Mouse (Mus musculus): ENCODE data around the gene Tgm2. TPM values are rescaled to one million over a fixed set of nuclear protein-coding genes. Genes with fewer than 3 reads are reported as not detected.
A peak's percentile ranks its signal among the peaks of the same experiment; 100 is the strongest.

Tgm2 gene
- polyA plus RNA-seq, 1 experiment from 2014 or later = 40.8 TPM

DNA sequence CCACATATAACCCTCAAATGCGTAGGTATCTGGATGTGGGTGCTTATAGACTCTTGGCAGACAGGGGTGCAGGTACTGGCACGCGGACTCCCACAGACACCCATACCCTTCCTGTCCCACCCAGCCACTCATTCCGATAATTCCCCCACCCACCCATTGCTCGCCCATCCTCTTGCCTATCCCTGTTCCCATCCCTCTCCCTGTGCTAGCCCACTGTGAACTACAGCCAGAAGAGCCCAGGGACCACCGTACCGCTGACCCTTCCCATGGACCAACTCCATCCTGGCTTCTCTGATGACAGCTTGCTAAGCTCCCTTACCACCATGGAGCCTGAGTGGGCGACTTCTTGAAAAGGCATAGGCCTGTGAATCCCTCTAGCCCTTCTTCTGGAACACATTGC is 735 bp upstream of the Tgm2 start:
- Histone ChIP-seq H3K9ac (no peak overlapping the region), H3K27ac (ENCODE audit: low read depth) (no peak overlapping the region), H3K9me3 (ENCODE audit: low read depth, low read length) (no peaks in the 10 kb centered on the region), H3K4me2 (no peak overlapping the region), H3K36me3 (ENCODE audit: insufficient read depth) (peaks cover 8% of the 10 kb centered on the region; the same call in 1 of the 2 replicates), H3K4me3 (ENCODE audit: low read depth, low read length) (no peak overlapping the region), H3K27me3 (ENCODE audit: insufficient read depth, low read length) (no peaks in the 10 kb centered on the region), H3K4me1 (ENCODE audit: insufficient read depth) (peaks cover 16% of the 10 kb centered on the region)
- 93% methylated on average over 8 of the region's 8 CpGs for WGBS
- no peak for TF ChIP-seq CTCF (IDR thresholded peaks at IDR 0.05; ENCODE audit: low read depth)
- DNase-seq (no peak), ATAC-seq (ENCODE audit: insufficient read depth) (no peak)

DNA sequence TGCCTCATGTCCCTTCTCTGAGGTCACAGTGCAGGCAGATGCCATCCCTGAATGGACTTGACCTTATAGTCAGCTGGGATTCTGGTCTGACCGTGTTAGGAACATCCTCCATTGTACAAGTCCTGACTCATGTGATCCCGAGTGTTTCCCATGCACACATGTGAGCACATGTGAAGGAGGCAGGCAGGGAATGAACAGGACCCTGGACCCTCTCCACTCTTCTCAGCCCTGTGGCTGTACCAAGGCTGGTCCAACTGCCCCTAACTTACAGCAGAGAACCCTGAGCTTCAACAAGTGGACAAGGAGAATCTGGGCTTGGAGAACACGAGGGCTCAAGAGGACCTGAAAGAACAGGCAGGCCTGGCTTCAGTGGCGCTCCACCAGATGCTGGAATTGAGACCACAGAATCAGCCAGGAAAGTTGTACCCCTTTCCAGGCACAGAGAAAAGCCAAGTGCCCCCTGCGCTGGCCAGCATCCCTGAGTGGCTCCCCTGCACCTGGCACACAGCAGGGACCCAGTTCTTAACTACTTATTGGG is 639 bp downstream of the Tgm2 start:
- ATAC-seq (ENCODE audit: insufficient read depth) = peak; percentile 10; the same call in 1 of the 2 replicates
- peak overlapping the region; percentile 49 for H3K4me3 ChIP-seq (ENCODE audit: low read depth, low read length)
- no peaks in the 10 kb centered on the region for H3K27me3 ChIP-seq (ENCODE audit: insufficient read depth, low read length)
- no peak for TF ChIP-seq CTCF (IDR thresholded peaks at IDR 0.05; ENCODE audit: low read depth)
- peaks cover 20% of the 10 kb centered on the region for H3K4me1 ChIP-seq (ENCODE audit: insufficient read depth)
- H3K9ac ChIP-seq = peak overlapping the region; percentile 63
- no peak for DNase-seq
- peaks cover 14% of the 10 kb centered on the region; the same call in 1 of the 2 replicates for H3K36me3 ChIP-seq (ENCODE audit: insufficient read depth)
- H3K27ac ChIP-seq (ENCODE audit: low read depth) = peak overlapping the region; percentile 14; the same call in 1 of the 2 replicates
- H3K9me3 ChIP-seq (ENCODE audit: low read depth, low read length) = no peaks in the 10 kb centered on the region
- 60% methylated on average over 5 of the region's 5 CpGs for WGBS
- peak overlapping the region; percentile 79 for H3K4me2 ChIP-seq

DNA sequence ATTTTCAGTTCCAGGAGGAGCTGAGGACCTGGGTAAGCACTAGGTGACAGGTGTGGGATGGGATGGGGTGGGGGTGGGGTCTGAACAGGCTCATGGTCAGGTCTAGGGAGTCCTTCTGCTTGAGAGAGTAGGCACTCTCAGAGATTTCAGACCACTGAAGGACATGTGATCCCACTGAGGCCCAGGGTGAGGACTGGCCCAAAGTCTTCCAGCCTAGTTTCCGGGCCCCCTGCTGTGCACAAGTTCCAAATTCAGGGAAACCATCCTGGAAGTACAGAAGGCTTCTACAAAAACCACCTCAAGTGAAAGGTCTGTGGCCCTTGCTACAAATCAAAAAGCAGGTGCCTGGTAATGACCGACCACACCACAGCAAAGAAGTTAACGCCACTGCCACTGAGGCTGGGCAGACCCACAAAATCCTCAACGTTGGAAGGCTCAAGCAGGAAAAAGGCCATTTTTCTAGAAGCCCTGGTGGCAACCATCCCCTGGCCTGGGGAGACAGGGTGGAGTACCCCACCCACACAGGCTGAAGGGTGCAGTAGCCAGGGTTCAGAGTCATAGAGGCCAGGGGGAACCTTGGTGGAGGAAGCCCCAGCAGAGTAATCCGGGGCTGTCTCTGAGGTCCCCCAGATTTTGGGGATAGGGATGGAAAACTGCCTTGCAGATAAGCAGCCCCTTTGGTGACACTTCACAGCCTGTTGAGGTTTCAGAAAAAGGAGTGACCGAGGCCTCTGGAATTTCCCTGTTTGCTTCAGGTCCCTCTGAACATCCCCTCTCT is 1.3 kb downstream of the Tgm2 start:
- H3K36me3 ChIP-seq (ENCODE audit: insufficient read depth) = peaks cover 14% of the 10 kb centered on the region; the same call in 1 of the 2 replicates
- DNase-seq (no peak), ATAC-seq (ENCODE audit: insufficient read depth) (no peak)
- no peaks in the 10 kb centered on the region for H3K9me3 ChIP-seq (ENCODE audit: low read depth, low read length)
- peak overlapping the region; percentile 1; the same call in 1 of the 2 replicates for H3K27ac ChIP-seq (ENCODE audit: low read depth)
- H3K9ac ChIP-seq = peak overlapping the region; percentile 63
- peaks cover 25% of the 10 kb centered on the region for H3K4me1 ChIP-seq (ENCODE audit: insufficient read depth)
- TF ChIP-seq CTCF (IDR thresholded peaks at IDR 0.05; ENCODE audit: low read depth) = no peak
- WGBS = 71% methylated on average over 6 of the region's 6 CpGs
- H3K4me2 ChIP-seq = peak overlapping the region; percentile 79
- H3K4me3 ChIP-seq (ENCODE audit: low read depth, low read length) = peak overlapping the region; percentile 49
- no peaks in the 10 kb centered on the region for H3K27me3 ChIP-seq (ENCODE audit: insufficient read depth, low read length)

DNA sequence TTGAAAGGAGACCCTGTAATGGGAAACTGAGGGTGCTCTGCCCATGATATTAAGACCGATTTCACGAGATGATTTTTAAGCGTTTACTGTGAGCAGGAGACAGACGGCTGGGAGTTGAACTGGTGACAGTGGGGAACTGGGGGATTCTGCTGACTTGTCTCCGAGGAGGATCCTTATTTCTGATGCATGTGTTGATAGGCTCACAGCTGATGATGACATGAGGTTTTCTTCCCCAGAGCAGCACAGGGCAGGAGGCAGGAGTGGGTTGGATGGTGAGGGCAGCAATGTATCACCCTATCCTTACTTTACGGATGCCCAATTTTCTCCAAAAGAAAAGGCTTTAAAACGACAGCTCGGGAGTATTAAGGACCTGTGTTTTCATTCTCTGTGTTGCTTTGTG is 2.0 kb downstream of the Tgm2 start:
- TF ChIP-seq CTCF (IDR thresholded peaks at IDR 0.05; ENCODE audit: low read depth) = no peak
- Histone ChIP-seq H3K4me2 (peak overlapping the region; percentile 79), H3K36me3 (ENCODE audit: insufficient read depth) (peaks cover 14% of the 10 kb centered on the region; the same call in 1 of the 2 replicates), H3K27me3 (ENCODE audit: insufficient read depth, low read length) (no peaks in the 10 kb centered on the region), H3K9me3 (ENCODE audit: low read depth, low read length) (no peaks in the 10 kb centered on the region), H3K4me1 (ENCODE audit: insufficient read depth) (peaks cover 31% of the 10 kb centered on the region), H3K27ac (ENCODE audit: low read depth) (0 out of 2 replicates have a peak overlapping the region, but pooled peaks have one; percentile 21), H3K4me3 (ENCODE audit: low read depth, low read length) (no peak overlapping the region), H3K9ac (no peak overlapping the region)
- DNase-seq (no peak), ATAC-seq (ENCODE audit: insufficient read depth) (no peak)
- WGBS = 48% methylated on average over 8 of the region's 8 CpGs

DNA sequence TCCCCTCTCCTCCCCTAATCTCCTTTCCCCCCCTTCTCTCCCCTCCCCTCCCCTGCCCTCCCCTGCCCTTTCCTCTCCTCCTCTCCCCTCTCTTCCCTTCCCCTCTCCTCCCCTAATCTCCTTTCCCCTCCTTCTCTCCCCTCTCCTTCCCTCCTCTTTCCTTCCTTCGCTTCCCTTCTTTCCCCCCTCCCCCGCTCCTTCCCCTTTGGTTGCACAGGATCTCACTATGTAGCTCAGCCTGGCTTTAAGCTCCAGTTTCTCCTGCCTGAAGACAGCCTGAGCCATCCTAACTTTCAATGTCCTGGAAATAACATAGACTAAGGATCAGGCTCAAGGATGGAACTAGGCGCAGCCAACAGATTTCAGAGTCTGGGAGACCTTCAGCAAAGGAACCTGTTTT is 2.4 kb downstream of the Tgm2 start:
- Histone ChIP-seq H3K4me1 (ENCODE audit: insufficient read depth) (peaks cover 31% of the 10 kb centered on the region), H3K9ac (no peak overlapping the region), H3K4me2 (peak overlapping the region; percentile 79), H3K27me3 (ENCODE audit: insufficient read depth, low read length) (no peaks in the 10 kb centered on the region), H3K9me3 (ENCODE audit: low read depth, low read length) (no peaks in the 10 kb centered on the region), H3K4me3 (ENCODE audit: low read depth, low read length) (no peak overlapping the region), H3K36me3 (ENCODE audit: insufficient read depth) (peaks cover 14% of the 10 kb centered on the region; the same call in 1 of the 2 replicates), H3K27ac (ENCODE audit: low read depth) (0 out of 2 replicates have a peak overlapping the region, but pooled peaks have one; percentile 21)
- WGBS = 39% methylated on average over 3 of the region's 3 CpGs
- DNase-seq (no peak), ATAC-seq (ENCODE audit: insufficient read depth) (no peak)
- TF ChIP-seq CTCF (IDR thresholded peaks at IDR 0.05; ENCODE audit: low read depth) = no peak

DNA sequence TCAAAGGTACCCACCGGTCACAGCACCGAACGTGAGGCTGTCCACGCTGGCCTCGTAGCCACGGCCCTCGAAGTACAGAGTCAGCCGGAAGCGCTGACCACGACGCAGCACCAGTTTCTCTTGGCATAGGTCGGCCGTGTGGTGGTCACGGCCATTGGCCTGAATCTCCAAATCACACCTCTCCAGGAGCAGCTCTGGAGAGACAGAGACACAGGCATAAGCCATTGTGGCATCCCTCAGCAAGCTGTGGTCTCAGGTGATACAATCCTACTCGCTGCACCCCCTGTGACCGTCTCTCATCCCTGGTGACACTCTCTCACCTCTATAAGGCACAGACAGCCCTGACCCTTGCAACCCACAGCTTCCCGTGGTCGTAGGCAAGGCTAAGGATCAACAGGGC is 3.3 kb downstream of the Tgm2 start:
- DNase-seq = no peak
- H3K9me3 ChIP-seq (ENCODE audit: low read depth, low read length) = no peaks in the 10 kb centered on the region
- H3K36me3 ChIP-seq (ENCODE audit: insufficient read depth) = peaks cover 18% of the 10 kb centered on the region; the same call in 1 of the 2 replicates
- H3K4me2 ChIP-seq = peak overlapping the region; percentile 34
- no peak overlapping the region for H3K4me3 ChIP-seq (ENCODE audit: low read depth, low read length)
- peak overlapping the region; percentile 27; the same call in 1 of the 2 replicates for H3K27ac ChIP-seq (ENCODE audit: low read depth)
- no peak for ATAC-seq (ENCODE audit: insufficient read depth)
- H3K4me1 ChIP-seq (ENCODE audit: insufficient read depth) = peaks cover 31% of the 10 kb centered on the region
- H3K9ac ChIP-seq = peak overlapping the region; percentile 21; the same call in 1 of the 2 replicates
- no peak for TF ChIP-seq CTCF (IDR thresholded peaks at IDR 0.05; ENCODE audit: low read depth)
- no peaks in the 10 kb centered on the region for H3K27me3 ChIP-seq (ENCODE audit: insufficient read depth, low read length)
- WGBS = 77% methylated on average over 18 of the region's 18 CpGs

Measured in lung, embryonic 14.5 days (tissue).